Mouse (Mus musculus): ENCODE measurements at regions not wholly inside any gene's neighbourhood (a gene's known extent, or its start where the extent isn't known, plus 50 kb on each side); places are given as distances from the start of the nearest gene placed in this dataset.
A peak's percentile ranks its signal among the peaks of the same experiment; 100 is the strongest.

DNA sequence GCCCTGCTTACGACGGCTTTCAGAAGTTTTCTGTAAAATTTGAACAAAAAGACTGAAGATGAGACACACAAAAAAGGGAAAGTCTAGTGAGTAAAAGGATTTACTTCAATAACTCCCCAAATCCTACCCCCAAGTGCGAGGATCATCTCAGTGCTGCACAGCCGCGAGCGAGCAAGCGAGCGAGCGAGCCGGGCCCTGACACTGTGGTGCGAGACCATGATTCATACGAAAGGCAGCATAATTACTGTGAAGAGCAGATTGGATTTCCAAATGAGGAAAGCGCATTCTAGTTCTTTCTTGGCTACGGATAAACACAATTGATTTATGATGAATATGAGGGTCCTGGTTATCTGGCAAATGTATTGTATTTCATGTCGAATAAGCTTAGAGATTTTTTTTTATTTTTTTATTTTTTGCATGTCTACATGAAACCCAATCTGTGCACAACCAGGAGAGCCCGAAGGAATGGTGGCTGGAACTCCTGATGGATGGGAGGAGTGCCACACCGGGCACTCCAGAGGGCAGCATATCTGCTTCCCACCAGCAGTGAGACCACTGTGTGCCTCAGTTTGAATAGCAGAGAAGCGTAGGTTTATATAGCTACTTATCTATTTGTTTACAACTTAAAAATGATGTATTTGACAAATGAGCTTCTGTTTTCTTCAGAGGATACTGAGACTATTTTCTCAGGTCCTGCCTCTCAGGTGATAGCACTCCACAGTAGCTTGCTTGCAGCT, 106.9 kb upstream of the Fam241a start:
- DNase-seq (ENCODE audit: low spot score in 2 of 2) = peak in 1 of 2 experiments; percentile 2

DNA sequence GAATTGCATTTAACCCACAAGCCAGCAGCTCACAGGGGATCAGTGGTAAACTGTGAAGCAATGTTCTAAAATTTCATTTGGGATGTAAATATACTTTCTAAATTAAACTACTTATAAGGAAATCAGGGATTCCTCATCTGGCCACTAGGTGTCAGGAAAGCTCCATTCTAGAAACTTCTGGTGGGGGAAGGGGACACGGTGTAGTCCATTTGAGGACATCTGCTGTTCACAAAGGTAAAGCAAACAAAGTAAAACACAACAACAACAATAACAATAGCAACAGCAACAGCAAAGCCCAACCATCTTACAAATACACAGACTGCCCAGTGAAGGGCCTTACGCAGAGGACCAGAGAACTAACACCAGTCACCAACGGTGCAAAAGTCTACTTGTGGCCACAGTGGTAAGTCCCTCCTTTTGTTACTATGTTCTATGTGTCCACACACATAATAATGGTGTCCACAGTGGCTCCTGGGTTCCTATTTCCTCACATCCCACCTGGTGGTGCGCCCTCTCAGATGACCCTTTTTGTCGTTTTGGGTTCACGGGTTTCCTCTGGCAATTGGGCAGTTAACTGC, 105.9 kb upstream of the Fam241a start:
- peak; percentile 12 to 51 for DNase-seq (ENCODE audit: low spot score in 2 of 2)

GRCm38 (mm10) chr3:127995678-127996077, 99.6 kb upstream of the Fam241a start:
- no peak for DNase-seq (ENCODE audit: low spot score in 2 of 2)

- no peak for DNase-seq (ENCODE audit: low spot score in 2 of 2)
Measured at GRCm38 (mm10) chr3:127987583-127987982, 91.5 kb upstream of the Fam241a start.

DNA sequence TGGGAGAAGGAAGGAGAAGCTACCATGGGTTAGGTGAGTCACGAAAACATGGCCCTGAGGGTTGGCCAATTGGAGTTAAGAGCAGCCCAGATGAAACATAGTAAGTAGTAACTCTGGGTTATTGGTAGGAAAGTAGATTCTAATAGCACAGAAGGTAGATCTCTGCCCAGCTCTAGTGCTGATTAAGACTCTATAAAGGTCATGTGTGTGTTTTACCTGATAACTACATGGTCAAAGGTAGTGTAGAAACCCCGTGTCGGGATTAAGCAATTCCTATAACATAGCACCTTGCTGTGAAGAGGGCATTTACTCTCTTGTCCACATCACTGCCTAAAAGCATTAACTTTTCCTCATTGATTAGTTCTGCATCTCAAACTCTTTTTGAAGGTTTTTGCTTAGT, 89.0 kb upstream of the Fam241a start:
- DNase-seq (ENCODE audit: low spot score in 2 of 2) = no peak

DNA sequence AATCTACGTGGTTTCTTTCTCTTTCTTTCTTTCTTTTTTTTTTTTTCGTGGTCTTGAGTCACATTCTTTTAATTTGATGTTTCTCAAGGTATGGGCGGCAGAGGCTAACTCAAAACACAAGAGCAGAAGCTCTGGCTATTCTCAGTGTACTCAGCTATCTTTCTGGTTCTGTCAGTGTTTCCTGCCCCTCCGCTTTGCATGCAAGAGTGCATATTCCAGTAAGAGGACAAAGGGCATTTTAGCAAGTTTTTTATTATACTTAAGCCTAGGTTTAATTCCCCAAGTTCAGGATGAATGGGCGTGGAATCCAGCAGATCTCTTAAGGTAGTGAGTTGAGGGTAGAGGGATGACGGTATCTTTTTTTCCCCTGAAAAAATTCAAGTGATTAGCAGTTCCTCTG, 81.1 kb upstream of the Fam241a start:
- no peak for DNase-seq (ENCODE audit: low spot score in 2 of 2)

- peak; percentile 20 to 60 for DNase-seq (ENCODE audit: low spot score in 2 of 2)
Measured at GRCm38 (mm10) chr3:127970891-127971290, 74.8 kb upstream of the Fam241a start.

DNA sequence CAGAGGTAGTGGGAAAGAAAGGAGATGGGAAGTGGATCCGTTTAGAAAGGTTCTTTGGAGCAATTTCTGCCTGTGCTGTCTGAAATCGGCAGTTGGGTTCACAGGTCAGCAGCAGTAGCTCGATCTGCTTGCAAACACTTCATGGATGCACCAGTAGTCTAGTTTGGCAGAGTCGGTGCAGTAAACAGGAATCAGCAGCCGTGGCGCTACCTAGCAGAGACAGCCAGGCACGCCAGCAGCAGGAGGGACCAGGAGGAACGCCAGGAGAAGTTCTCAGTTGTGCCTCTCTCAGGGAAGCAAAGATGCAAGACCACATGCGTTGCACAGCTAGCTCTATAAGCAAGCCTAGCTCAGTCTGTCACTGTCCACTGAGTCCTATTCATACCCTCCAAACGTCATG, 71.0 kb upstream of the Fam241a start:
- no peak for DNase-seq (ENCODE audit: low spot score in 2 of 2)

DNA sequence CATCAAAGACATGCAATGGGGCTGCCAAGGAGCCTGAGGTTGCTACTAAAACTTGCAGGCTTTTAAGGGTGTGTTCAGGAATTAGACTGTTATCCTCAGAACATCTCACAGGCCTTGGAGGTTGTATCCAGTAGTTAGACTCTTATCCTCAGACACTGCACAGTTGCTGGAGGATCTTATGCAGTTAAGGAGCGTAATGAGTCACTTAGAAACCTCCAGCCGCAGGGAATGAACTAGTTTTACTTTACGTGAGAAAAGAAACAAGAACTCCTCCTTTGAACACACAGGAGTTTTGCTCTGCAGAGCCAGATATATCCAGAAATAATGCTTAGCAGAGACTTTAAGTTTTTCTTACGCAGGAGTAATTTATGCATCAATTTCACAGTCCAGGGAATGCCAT, 70.1 kb upstream of the Fam241a start:
- DNase-seq (ENCODE audit: low spot score in 2 of 2) = no peak

DNA sequence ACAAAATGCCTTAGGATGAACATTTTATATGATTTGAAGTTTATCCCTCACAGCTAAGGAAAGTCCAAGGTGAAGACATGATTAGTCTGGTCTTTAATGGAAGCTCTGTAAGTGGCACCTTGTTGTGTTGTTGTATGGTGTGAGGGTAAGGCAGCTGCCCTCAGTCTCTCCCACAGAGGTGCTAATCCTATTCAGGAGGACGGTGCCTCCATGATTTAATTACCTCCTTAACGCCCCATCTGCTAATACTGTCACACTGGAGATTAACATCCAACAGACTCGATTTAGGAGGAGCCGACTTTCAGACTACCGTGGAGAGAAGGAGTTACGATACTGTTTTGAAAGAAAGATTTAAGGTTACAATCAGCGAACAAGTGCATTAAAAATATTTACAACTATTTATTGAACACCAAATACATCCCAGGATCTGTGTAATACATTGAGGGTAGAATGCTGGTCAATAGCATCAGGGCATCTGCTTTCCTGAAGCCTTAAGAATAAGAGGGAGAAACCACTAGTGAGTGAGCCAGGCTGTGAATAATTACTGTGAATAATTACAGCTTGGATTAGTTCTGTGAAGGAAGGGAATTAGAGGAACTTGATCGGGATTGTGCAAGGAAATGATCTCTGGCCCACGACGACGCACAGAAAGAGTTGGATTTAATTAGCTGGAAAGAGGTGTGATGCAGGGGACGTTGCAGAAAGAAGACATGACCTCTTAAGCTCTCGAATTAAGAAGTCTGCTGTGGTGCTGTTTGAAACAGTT, 63.0 kb upstream of the Fam241a start:
- DNase-seq (ENCODE audit: low spot score in 2 of 2) = no peak

- peak; percentile 42 to 65 for DNase-seq (ENCODE audit: low spot score in 2 of 2)
Measured at GRCm38 (mm10) chr3:127954856-127955255, 58.7 kb upstream of the Fam241a start.

GRCm38 (mm10) chr3:127953610-127954009, 57.5 kb upstream of the Fam241a start:
- peak in 1 of 2 experiments; percentile 37 for DNase-seq (ENCODE audit: low spot score in 2 of 2)

GRCm38 (mm10) chr3:127948898-127949620, 52.9 kb upstream of the Fam241a start:
- peak in 1 of 2 experiments; percentile 82 for DNase-seq (ENCODE audit: low spot score in 2 of 2)

DNA sequence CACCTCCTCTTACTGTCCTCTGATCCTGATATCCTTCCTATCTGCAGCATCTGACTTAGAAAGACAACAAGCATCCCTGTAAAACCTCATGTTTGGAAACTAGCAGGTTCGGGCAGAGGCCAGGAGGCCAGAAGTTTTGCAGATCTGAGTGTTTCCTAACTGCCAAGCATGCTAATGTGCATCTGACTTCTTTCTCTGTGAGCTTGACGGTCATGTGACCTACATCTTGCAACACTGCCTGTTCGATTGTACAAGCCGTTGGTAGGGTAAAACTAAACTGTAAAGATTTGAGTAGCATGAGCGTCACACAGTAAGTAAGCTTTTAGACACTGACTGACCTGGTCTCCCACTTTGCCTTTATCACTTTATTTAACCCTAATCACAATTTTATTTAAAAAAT, 52.2 kb upstream of the Fam241a start:
- no peak for DNase-seq (ENCODE audit: low spot score in 2 of 2)

Measured in layer of hippocampus, adult 18-20 months (tissue).